Mouse (Mus musculus): ENCODE results near the gene Madcam1. TPM values are rescaled to one million over a fixed set of nuclear protein-coding genes. Genes with fewer than 3 reads are reported as not detected.

Madcam1 gene
- total RNA-seq, 2 experiments from 2014 or later: not detected

GRCm38 (mm10) chr10:79666493-79666892, 2.1 kb downstream of the Madcam1 start:
- intact Hi-C loops (cut with DNase I): no loop called here
- no peak for DNase-seq

GRCm38 (mm10) chr10:79668076-79668475, 3.7 kb downstream of the Madcam1 start:
- DNase-seq: no peak
- intact Hi-C loops (cut with DNase I): loop anchor here (1.0 kb wide), 1 partner anchor 73 kb away; no protein-coding TSS in a partner anchor

- intact Hi-C loops (cut with DNase I): loop anchor here (1.0 kb wide), 1 partner anchor 74 kb away; no protein-coding TSS in a partner anchor
- DNase-seq: peak; percentile 90 to 95
Observed at GRCm38 (mm10) chr10:79668771-79669575, 4.6 kb downstream of the Madcam1 start, which contains the start of gene Tpgs1. Tpgs1 (plus strand) TSS chr10:79669369.

- peak in 1 of 2 experiments; percentile 76 for DNase-seq
- intact Hi-C loops (cut with DNase I): no loop called here
Observed at GRCm38 (mm10) chr10:79669576-79670057, 5.3 kb downstream of the Madcam1 start.

- intact Hi-C loops (cut with DNase I): no loop called here
- no peak for DNase-seq
Observed at GRCm38 (mm10) chr10:79670071-79670888, 5.9 kb downstream of the Madcam1 start.

- intact Hi-C loops (cut with DNase I): no loop called here
Observed at GRCm38 (mm10) chr10:79671396-79672087, 7.2 kb downstream of the Madcam1 start.

GRCm38 (mm10) chr10:79672088-79672455, 7.7 kb downstream of the Madcam1 start:
- intact Hi-C loops (cut with DNase I): no loop called here
- no peak for DNase-seq

More at GRCm38 (mm10) chr10:79671396-79672087, 7.2 kb downstream of the Madcam1 start:
- no peak for DNase-seq

GRCm38 (mm10) chr10:79673054-79673453, 8.7 kb downstream of the Madcam1 start:
- no peak for DNase-seq
- intact Hi-C loops (cut with DNase I): no loop called here

- DNase-seq: no peak
- intact Hi-C loops (cut with DNase I): no loop called here
Observed at GRCm38 (mm10) chr10:79675346-79676035, 11.1 kb downstream of the Madcam1 start.

GRCm38 (mm10) chr10:79680606-79681495, 16.5 kb downstream of the Madcam1 start:
- DNase-seq: no peak
- intact Hi-C loops (cut with DNase I): no loop called here

- intact Hi-C loops (cut with DNase I): no loop called here
Observed at GRCm38 (mm10) chr10:79681591-79682245, 17.4 kb downstream of the Madcam1 start, which contains the start of gene Cdc34. Cdc34 (plus strand) TSS chr10:79682195.

GRCm38 (mm10) chr10:79682551-79682915, 18.2 kb downstream of the Madcam1 start:
- peak in 1 of 2 experiments; percentile 41 for DNase-seq
- intact Hi-C loops (cut with DNase I): no loop called here

More at GRCm38 (mm10) chr10:79681591-79682245, 17.4 kb downstream of the Madcam1 start, which contains the start of gene Cdc34:
- DNase-seq: peak; percentile 99

GRCm38 (mm10) chr10:79682916-79683582, 18.7 kb downstream of the Madcam1 start:
- intact Hi-C loops (cut with DNase I): no loop called here
- peak; percentile 60 to 70 for DNase-seq

GRCm38 (mm10) chr10:79683726-79684640, 19.6 kb downstream of the Madcam1 start:
- DNase-seq: peak; percentile 57 to 71
- intact Hi-C loops (cut with DNase I): no loop called here

GRCm38 (mm10) chr10:79684770-79685600, 20.6 kb downstream of the Madcam1 start:
- no peak for DNase-seq
- intact Hi-C loops (cut with DNase I): no loop called here

GRCm38 (mm10) chr10:79686219-79686618, 21.9 kb downstream of the Madcam1 start:
- intact Hi-C loops (cut with DNase I): no loop called here
- no peak for DNase-seq
